Mouse (Mus musculus) CH12.LX (cell line): ENCODE results near the gene Stk40. TPM values are rescaled to one million over a fixed set of nuclear protein-coding genes. Genes with fewer than 3 reads are reported as not detected.
A peak's percentile ranks its signal among the peaks of the same experiment; 100 is the strongest.

ENCODE experiments used
- DNase-seq: peaks from one replicate; pipeline ENCODE4 v3.0.0-alpha.2; 2013; ENCODE audit errors: extremely low read depth
- H3K27ac ChIP-seq: 2 replicates; pipeline ENCODE4 v1.5.1; 2012; ENCODE audit warnings: low read depth, mild to moderate bottlenecking, control low read depth, moderate library complexity; ENCODE audit not compliant: insufficient read depth
- H3K27me3 ChIP-seq: replicated peaks from 2 replicates; pipeline ENCODE3; 2012; ENCODE audit warnings: inconsistent platforms
- H3K36me3 ChIP-seq, 2 experiments: replicated peaks in 1 of 2; 2 replicates each; pipeline versions ENCODE3 to v1.6.1; 2012; ENCODE audit warnings: inconsistent platforms in 1 of 2, low read length in 1 of 2, mild to moderate bottlenecking in 1 of 2, mixed read lengths in 1 of 2, moderate library complexity in 1 of 2; ENCODE audit not compliant: control insufficient read depth in 1 of 2, insufficient read depth in 1 of 2
- H3K4me1 ChIP-seq, 2 experiments: 2 replicates each; pipeline ENCODE4 v1.6.1; 2012; ENCODE audit warnings: inconsistent platforms in 1 of 2, moderate library complexity in 1 of 2; ENCODE audit not compliant: insufficient read depth in 2 of 2, control insufficient read depth in 1 of 2
- H3K4me2 ChIP-seq: 2 replicates; pipeline ENCODE4 v1.6.1; 2012; ENCODE audit warnings: low read depth, mild to moderate bottlenecking, control low read depth; ENCODE audit not compliant: poor library complexity, insufficient read depth, severe bottlenecking
- H3K4me3 ChIP-seq, 3 experiments: fragments of 150-350 bp in 1 of 3; sonication (generic) in 1 of 3; replicated peaks in 1 of 3; 2 replicates each; pipeline versions ENCODE3 to v1.5.1; 2011 to 2012; ENCODE audit warnings: low read depth in 2 of 3, low read length in 2 of 3, mild to moderate bottlenecking in 2 of 3, moderate library complexity in 2 of 3, control low read depth in 1 of 3, improper control_type of control experiment in 1 of 3, inconsistent platforms in 1 of 3, mixed read lengths in 1 of 3; ENCODE audit not compliant: poor library complexity in 1 of 3
- H3K79me2 ChIP-seq: replicated peaks from 2 replicates; pipeline ENCODE4 v1.6.1; 2012; ENCODE audit warnings: mild to moderate bottlenecking, moderate library complexity; ENCODE audit not compliant: control insufficient read depth, poor library complexity, insufficient read depth, severe bottlenecking; ENCODE audit errors: extremely low read depth
- H3K9ac ChIP-seq: 2 replicates; pipeline ENCODE4 v1.6.1; 2012; ENCODE audit warnings: low read depth, mild to moderate bottlenecking, control low read depth, moderate library complexity; ENCODE audit not compliant: insufficient read depth
- H3K9me3 ChIP-seq: replicated peaks from 2 replicates; pipeline ENCODE3; 2012; ENCODE audit warnings: low read length, inconsistent platforms, mixed read lengths
- BHLHE40 ChIP-seq: IDR thresholded peaks from 2 replicates; pipeline ENCODE4 v1.6.1; 2011; ENCODE audit warnings: mild to moderate bottlenecking, low read depth, low read length, improper control_type of control experiment
- CHD2 ChIP-seq: IDR thresholded peaks from 2 replicates; pipeline ENCODE4 v1.6.1; 2011; ENCODE audit warnings: low read length, improper control_type of control experiment
- CTCF ChIP-seq, 2 experiments: IDR thresholded peaks in 1 of 2; conservative IDR thresholded peaks in 1 of 2; 2 replicates each; pipeline ENCODE4 v1.5.1; 2011 to 2012; ENCODE audit warnings: low read depth in 2 of 2, low read length in 2 of 2, improper control_type of control experiment in 1 of 2, inconsistent platforms in 1 of 2, mild to moderate bottlenecking in 1 of 2, moderate library complexity in 1 of 2
- ELF1 ChIP-seq: IDR thresholded peaks from 2 replicates; pipeline ENCODE4 v1.6.1; 2014; ENCODE audit warnings: low read depth, mild to moderate bottlenecking, inconsistent platforms, low read length, improper control_type of control experiment
- GABPA ChIP-seq: IDR thresholded peaks from 2 replicates; pipeline ENCODE4 v1.6.1; 2012; ENCODE audit warnings: low read depth, low read length, improper control_type of control experiment, inconsistent platforms; ENCODE audit not compliant: insufficient replicate concordance
- HCFC1 ChIP-seq: IDR thresholded peaks from 2 replicates; pipeline ENCODE4 v1.6.1; 2012; ENCODE audit warnings: low read depth, mild to moderate bottlenecking, inconsistent platforms, low read length, improper control_type of control experiment
- KAT2A ChIP-seq: IDR thresholded peaks from 2 replicates; pipeline ENCODE4 v1.6.1; 2012; ENCODE audit warnings: low read length, improper control_type of control experiment, inconsistent platforms; ENCODE audit not compliant: insufficient replicate concordance
- MAX ChIP-seq: IDR thresholded peaks from 2 replicates; pipeline ENCODE4 v1.6.1; 2011; ENCODE audit warnings: low read length, improper control_type of control experiment
- MAZ ChIP-seq: IDR thresholded peaks from 2 replicates; pipeline ENCODE4 v1.6.1; 2012; ENCODE audit warnings: low read depth, mild to moderate bottlenecking, inconsistent platforms, low read length, improper control_type of control experiment, moderate library complexity
- NRF1 ChIP-seq: IDR thresholded peaks from 2 replicates; pipeline ENCODE4 v1.6.1; 2014; ENCODE audit warnings: low read depth, mild to moderate bottlenecking, inconsistent platforms, low read length, improper control_type of control experiment, moderate library complexity
- PAX5 ChIP-seq: IDR thresholded peaks from 2 replicates; pipeline ENCODE4 v1.6.1; 2012; ENCODE audit warnings: low read length, inconsistent platforms, mixed read lengths
- POLR2A ChIP-seq: IDR thresholded peaks from 2 replicates; pipeline ENCODE4 v1.6.1; 2011; ENCODE audit warnings: low read depth, mild to moderate bottlenecking, improper control_type of control experiment, low read length
- SIN3A ChIP-seq: IDR thresholded peaks from 2 replicates; pipeline ENCODE4 v1.6.1; 2012; ENCODE audit warnings: low read length, improper control_type of control experiment, inconsistent platforms
- SMC3 ChIP-seq: IDR thresholded peaks from 2 replicates; pipeline ENCODE4 v1.6.1; 2011; ENCODE audit warnings: low read depth, low read length, improper control_type of control experiment
- dilution Hi-C: fragments of 300-500 bp; cut with MboI; formaldehyde crosslinking; loops from 2 replicates; pipeline ENCODE4 v1.14.3; 2020; ENCODE audit warnings: low sequenced_read_pairs; ENCODE audit not compliant: extremely low pct_unique_long_range_greater_than_20kb, extremely low pct_ligation_motif_present
- in situ Hi-C: fragments of 300-500 bp; cut with MboI; formaldehyde crosslinking; loops from 3 replicates; pipeline ENCODE4 v1.14.3; 2019; ENCODE audit warnings: low sequenced_read_pairs, low pct_ligation_motif_present, low pct_unique_long_range_greater_than_20kb, mixed read lengths
- polyA plus RNA-seq: library from polyadenylated mRNA; unstranded; fragments of >175 nt; gene quantifications from 2 replicates; pipeline ENCODE4 v1.2.1, GENCODE M21; 2012; ENCODE audit warnings: low read depth; ENCODE audit not compliant: insufficient read length
- total RNA-seq, 2 experiments: library from RNA; depleted of rRNA; stranded (reverse); fragments of 300-350 nt in 1 of 2; fragments of >200 nt in 1 of 2; gene quantifications; 2 replicates each; pipeline ENCODE4 v1.2.3; 2012 to 2014

Stk40 gene
- total and polyA plus RNA-seq, 3 experiments: 8.6 to 33.0 (median 16.4) TPM

- dilution Hi-C loops: no loop called here
- Histone ChIP-seq H3K4me2 (0 out of 2 replicates have a peak overlapping the region, but pooled peaks have one; percentile 1), H3K4me3 (peak overlapping the region; percentile 31 to 56 (median 38)), H3K9ac (no peak overlapping the region), H3K4me1 (peaks cover 11 to 14% of the 10 kb centered on the region in 2 experiments; a peak in 3 of 4 replicates), H3K9me3 (no peaks in the 10 kb centered on the region), H3K27ac (no peak overlapping the region), H3K79me2 (no peaks in the 10 kb centered on the region), H3K27me3 (no peaks in the 10 kb centered on the region), H3K36me3 (peaks cover 0 to 45% of the 10 kb centered on the region in 2 experiments)
- no peak for DNase-seq
- TF ChIP-seq NRF1 (no peak), GABPA (no peak), MAZ (0 out of 2 replicates have a peak, but pooled peaks have one; percentile 20), KAT2A (no peak)
- in situ Hi-C loops: no loop called here
Measured at GRCm38 (mm10) chr4:126148161-126148961, 44.6 kb downstream of the Stk40 start.

DNA sequence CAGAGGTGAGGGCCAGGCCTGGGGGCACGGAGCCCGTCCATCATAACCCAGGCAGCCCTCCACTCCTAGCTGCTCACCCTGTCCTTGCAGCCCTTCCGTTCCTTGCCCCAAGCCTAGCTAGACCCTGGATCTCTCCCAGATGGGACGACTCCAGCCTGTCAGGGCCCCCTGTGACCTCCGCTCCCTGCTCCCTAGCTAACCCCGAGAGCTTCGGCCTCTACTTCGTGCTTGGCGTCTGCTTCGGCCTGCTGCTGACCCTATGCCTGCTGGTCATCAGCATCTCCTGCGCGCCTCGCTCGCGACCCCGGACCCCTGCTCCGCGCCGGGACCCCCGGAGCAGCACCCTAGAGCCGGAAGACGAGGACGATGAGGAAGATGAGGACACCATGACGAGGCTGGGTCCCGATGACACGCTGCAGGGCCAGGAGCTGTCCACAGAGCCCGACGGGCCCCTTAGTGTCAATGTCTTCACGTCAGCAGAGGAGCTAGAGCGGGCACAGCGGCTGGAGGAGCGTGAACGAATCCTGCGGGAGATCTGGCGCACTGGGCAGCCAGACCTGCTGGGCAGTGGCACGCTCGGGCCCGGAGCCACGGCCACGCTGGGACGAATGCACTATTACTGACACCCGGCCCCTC is 45.4 kb downstream of the Stk40 start:
- no peaks in the 10 kb centered on the region for H3K27me3 ChIP-seq
- H3K4me2 ChIP-seq: 0 out of 2 replicates have a peak overlapping the region, but pooled peaks have one; percentile 1
- H3K9me3 ChIP-seq: no peaks in the 10 kb centered on the region
- H3K4me1 ChIP-seq: peaks cover 11 to 14% of the 10 kb centered on the region in 2 experiments; a peak in 3 of 4 replicates
- peaks cover 0 to 48% of the 10 kb centered on the region in 2 experiments for H3K36me3 ChIP-seq
- in situ Hi-C loops (no loop called here), dilution Hi-C loops (no loop called here)
- DNase-seq: no peak
- no peak overlapping the region for H3K27ac ChIP-seq
- no peaks in the 10 kb centered on the region for H3K79me2 ChIP-seq
- peak overlapping the region in 2 of 3 experiments; percentile 38 to 56 for H3K4me3 ChIP-seq
- no peak overlapping the region for H3K9ac ChIP-seq
- no peak for TF ChIP-seq CHD2

DNA sequence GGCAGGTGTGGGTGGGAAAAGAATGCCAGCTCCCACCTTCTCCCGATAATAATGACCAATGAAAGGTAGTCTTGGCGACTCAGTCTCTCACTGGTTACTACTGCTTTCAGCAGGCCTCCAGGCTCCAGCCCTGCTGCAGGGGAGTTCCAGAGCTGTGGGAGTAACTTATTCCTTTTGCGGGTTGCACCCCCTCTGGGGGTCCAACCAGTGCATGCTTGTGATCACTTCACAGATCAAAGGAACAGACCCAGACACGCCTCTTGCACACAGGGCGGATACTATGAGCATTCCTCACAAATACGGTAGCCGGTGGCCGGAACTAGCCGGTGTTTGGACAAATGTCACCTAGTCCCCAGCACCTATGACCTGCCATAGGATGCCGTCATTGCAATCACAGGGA is 46.0 kb downstream of the Stk40 start:
- Histone ChIP-seq H3K79me2 (no peaks in the 10 kb centered on the region), H3K4me2 (no peak overlapping the region), H3K4me3 (no peak overlapping the region), H3K9me3 (no peaks in the 10 kb centered on the region), H3K36me3 (peaks cover 0 to 52% of the 10 kb centered on the region in 2 experiments), H3K4me1 (peaks cover 11 to 14% of the 10 kb centered on the region in 2 experiments; a peak in 3 of 4 replicates), H3K27ac (no peak overlapping the region), H3K9ac (no peak overlapping the region), H3K27me3 (no peaks in the 10 kb centered on the region)
- DNase-seq: no peak
- dilution Hi-C loops: no loop called here
- TF ChIP-seq GABPA (no peak), NRF1 (no peak), PAX5 (no peak), BHLHE40 (no peak), CTCF (conservative IDR thresholded peaks at IDR 0.05 in 1 of 2, IDR thresholded peaks at IDR 0.05 in 1 of 2; ENCODE audit: low read depth in 2 of 2, low read length in 2 of 2) (no peak), SMC3 (no peak), POLR2A (no peak), ELF1 (no peak), MAX (no peak), SIN3A (no peak), HCFC1 (no peak)
- in situ Hi-C loops: no loop called here
